Mouse (Mus musculus) cerebellum, postnatal 10 days (tissue): ENCODE data around the gene Strbp.
A peak's percentile ranks its signal among the peaks of the same experiment; 100 is the strongest.
"Not testable (repeated sequence)": the region's sequence is repeated elsewhere in the genome, so short reads cannot be mapped to it uniquely, and the experiment has no call there.

Source experiments
- DNase-seq, 2 experiments: peaks; one replicate each; pipeline ENCODE4 v3.0.0; 2021; ENCODE audit warnings: mixed read lengths in 2 of 2

Gene Strbp

GRCm38 (mm10) chr2:37518561-37519285, 184.9 kb downstream of the Strbp start:
- no peak for DNase-seq

DNA sequence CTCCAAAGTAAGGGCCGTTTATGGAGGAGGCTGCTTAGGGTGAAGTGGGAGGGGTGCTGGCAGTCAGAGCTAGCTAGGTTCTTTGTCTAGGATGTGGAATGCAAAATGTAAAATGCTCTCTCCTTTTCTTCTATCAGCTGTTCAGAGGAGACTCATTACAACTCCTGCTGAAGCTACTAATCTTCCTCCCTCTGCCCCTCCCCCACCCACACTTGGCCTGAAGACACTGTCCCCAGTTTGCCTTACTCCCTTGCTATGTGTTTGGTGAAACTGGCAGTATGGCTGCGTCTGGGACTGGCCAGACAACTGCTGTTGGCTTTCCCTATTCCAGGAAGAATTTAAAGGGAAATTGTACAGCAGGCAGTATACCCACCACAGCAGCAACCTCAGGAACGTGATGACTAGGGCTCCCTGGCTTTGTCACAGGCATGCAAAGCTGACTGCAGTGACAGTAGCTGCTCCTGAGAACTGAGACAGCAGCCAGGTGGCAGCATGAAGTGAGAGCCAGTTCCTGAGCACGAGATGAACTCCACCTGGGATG, 186.7 kb downstream of the Strbp start:
- peak; percentile 69 to 70 for DNase-seq

DNA sequence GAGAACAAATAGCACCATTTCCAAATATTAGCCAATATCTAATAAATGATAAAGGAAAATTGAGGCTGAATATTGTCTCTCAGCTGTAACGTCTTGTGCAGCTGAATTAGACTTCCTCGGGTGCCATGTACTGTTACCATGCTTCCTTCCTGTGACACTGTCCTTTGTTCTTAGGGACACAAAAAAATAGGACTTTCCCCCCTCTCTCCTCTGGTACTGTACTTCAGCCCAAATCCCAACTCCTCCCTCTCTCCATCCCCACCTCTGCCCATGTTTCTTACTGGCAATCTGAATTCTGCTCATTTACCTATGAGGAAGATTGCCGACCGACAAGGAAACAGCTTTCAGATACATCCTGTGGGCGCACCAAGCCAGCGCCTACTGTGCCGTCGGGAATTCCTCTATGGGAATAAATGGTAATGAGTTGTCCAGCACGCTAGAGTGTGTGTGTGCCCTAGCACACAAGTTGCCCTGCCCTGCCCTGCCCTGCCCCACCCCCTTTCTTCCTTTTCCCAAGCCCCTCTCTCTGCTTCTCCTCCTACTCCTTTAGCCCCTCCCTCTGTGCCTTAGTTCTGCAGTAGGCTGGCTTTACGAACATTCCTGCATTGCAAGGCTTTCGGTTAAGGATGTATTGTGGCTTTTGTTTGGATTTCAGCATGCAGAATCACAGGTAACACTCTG, 187.5 kb downstream of the Strbp start, which contains the start of gene Gpr21:
Gene Gpr21 (plus strand): TSS at position 303 of the 681 bp plus-strand sequence.
- DNase-seq: peak; percentile 11 to 17

DNA sequence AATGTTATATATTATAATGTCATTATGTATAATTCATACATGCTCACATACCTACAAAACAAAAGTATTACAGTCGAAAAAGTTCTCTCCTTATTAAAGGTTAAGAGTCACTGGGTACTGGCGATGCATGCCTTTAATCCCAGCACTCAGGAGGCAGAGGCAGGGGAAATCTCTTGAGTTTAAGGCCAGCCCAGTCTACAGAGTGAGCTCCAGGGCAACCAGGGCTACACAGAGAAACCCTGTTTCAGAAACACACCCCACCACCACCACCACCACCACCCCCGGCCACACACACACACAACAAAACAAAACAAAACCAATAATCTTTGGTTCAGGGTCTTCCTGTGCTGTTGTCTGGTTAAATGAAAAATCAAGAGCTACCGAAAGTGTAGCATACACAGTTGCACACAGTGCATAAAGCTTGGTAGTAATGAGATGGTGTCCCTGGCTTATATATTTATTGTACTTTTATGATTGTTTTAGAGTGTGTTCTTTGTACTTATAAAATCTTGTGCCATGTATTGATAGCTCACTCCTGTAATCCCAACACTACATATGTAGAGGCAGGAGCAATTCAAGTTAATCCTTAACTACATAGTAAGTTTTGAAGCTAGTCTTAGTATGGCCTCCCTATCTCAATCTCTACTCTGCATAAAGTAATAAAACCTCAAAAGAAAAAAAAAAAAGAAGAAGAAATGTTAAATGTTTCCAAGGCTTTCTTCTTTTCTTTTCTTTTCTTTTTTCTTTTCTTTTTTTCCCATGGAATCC, 192.3 kb downstream of the Strbp start:
- no peak for DNase-seq

DNA sequence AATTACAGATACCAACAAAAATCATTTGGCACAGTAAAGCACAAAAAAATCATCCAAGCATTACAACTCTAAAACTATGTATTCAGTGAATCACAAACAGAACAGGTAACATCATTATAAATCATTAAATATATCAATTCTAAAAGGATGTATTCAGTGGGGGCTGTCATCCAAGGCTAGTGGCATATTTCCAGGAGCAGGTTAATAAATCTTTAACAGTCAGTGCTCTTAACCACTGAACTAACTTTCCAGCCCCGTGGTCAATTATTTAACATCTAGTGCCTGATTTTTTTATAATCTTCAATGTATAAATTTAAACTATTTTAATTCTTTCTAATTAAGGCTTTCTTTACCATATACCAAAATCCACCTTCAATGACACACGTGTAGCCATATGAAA, 197.8 kb downstream of the Strbp start:
- DNase-seq: not testable (repeated sequence)

DNA sequence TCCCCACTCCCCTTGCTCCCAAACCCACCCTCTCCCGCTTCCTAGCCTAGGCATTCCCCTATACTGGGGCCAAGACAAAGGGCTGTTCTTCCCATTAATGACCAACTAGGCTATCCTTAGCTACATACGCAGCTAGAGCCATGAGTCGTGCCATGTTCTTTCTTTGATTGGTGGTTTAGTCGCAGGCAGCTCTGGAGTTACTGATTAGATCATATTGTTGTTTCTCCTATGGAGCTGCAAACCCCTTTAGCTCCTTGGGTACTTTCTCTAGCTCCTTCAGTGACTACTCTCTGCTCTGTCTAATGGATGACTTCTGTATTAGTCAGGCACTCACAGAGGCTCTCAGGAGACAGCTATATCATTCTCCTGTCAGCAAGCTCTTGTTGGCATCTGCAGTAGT, 206.3 kb downstream of the Strbp start:
- DNase-seq: no peak

DNA sequence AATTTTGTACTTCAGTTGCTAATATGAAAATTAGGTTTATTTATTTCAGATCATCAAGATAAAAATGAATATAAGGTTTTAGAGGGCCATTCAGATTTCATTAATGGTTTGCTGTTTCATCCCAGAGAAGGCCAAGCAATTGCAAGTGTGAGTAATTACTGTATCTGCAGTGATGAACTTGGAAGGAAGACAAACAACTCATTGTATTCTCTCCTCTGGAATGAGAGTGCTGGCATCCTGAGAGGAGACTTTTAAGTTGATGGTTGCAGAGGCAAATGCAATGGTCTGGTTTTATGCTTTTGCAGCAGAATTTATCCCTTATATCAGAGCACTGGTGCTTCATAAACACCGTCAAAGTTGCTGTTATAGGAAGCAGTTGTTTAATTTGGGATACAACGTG, 214.7 kb downstream of the Strbp start:
- no peak for DNase-seq

DNA sequence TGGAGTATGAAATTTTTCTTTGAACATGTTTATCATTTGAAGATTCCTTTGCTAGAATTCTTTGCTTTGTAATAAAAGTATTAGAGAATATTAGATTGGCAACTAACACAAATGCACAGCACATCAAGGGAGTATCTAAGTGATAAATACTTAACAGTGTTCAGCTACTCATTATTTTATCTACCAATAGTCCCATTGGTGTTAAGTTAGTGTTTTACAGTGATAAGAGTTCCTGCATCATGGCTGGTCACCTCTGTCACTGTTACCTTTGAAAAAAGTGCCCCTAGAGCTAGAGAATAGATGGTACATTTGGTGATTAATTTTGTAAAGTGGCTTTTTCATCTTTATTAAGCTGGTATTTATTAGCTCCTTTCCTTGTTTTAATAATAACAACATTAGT, 217.3 kb downstream of the Strbp start:
- DNase-seq: no peak

DNA sequence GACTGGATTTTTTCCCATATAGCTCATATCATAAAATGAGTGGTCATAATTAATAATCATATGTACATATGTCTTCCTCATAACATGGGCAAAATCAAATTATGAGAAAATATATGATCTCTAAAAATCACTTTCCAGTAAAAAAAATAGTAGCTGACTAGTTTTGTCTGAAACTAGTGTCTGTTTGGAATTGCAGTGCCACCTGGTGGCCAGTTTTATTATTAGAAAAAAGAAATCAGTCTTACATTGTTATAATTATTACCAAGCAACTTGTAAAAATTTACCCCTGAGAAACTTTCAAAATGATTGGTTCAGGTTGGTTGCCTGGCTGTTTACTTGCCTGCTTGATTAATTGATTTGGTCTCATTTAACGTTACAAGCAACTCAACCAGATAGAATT, 218.3 kb downstream of the Strbp start:
- DNase-seq: peak; percentile 41 to 79

GRCm38 (mm10) chr2:37484165-37484564, 219.5 kb downstream of the Strbp start:
- DNase-seq: no peak

- DNase-seq: no peak
These were observed 223.6 kb downstream of the Strbp start for GRCm38 (mm10) chr2:37480039-37480438.

DNA sequence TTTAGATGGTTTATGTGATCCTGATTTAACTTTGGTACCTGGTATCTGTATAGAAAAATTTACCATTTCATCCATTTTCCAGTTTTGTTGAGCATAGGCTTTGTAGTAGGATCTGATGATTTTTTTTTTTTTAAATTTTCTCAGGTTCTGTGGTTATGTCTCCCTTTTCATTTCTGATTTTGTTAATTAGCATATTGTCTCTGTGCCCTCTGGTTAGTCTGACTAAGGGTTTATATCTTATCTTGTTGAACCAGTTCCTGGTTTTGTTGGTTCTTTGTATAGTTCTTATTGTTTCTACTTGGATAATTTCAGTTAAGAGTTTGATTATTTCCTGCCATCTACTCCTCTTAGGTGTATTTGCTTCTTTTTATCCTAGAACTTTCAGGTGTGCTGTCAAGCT, 224.1 kb downstream of the Strbp start:
- DNase-seq: no peak

- DNase-seq: no peak
These were observed 237.4 kb downstream of the Strbp start for GRCm38 (mm10) chr2:37466266-37466665.

GRCm38 (mm10) chr2:37460707-37461106, 243.0 kb downstream of the Strbp start:
- no peak for DNase-seq

- DNase-seq: no peak
These were observed 251.3 kb downstream of the Strbp start for GRCm38 (mm10) chr2:37452376-37452760.

DNA sequence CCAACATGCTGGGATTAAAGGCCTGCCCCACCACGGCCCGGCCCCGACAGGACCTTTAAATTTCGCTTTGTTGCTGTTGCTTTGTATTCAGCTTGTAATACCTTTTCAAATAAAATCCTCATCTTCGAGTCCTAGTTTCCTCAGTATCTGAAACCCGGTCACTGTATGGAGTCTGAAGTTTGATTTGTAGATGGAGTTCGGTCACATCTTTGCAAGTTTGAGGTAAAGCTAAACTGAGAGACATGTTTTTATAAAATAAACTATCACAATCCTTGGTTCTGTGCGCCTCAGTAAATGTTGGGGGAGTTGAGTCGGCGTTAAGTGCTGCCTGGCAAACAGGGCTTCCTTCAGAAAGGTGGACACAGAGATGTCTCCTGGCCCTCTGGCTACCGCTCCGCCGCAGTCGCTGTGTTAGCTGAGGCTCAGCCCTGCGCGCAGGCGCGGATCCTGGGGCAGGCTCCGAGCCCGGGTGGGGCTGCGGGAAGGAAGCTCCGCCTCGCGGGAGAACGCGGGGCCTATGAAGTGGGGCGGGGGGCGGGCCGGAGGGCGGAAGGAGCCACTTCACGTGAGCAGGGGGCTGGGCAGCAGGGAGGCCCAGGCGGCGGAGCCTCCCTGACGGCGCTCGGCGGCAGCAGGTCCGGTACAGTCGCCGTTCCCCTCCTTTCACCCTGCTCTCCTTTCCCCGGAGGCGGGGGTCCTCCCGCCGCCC, 251.8 kb downstream of the Strbp start:
- DNase-seq: peak; percentile 96 to 98

GRCm38 (mm10) chr2:37442611-37443591, 260.8 kb downstream of the Strbp start, which contains the start of the genes Zbtb26, Zbtb6 and Rabgap1:
Zbtb26 (minus strand) TSS chr2:37443135.
Zbtb6 (minus strand) TSS chr2:37443171.
Rabgap1 (plus strand) TSS chr2:37443279.
- DNase-seq: peak; percentile 98
